Mouse (Mus musculus): ENCODE data around the gene Kdf1.

DNA sequence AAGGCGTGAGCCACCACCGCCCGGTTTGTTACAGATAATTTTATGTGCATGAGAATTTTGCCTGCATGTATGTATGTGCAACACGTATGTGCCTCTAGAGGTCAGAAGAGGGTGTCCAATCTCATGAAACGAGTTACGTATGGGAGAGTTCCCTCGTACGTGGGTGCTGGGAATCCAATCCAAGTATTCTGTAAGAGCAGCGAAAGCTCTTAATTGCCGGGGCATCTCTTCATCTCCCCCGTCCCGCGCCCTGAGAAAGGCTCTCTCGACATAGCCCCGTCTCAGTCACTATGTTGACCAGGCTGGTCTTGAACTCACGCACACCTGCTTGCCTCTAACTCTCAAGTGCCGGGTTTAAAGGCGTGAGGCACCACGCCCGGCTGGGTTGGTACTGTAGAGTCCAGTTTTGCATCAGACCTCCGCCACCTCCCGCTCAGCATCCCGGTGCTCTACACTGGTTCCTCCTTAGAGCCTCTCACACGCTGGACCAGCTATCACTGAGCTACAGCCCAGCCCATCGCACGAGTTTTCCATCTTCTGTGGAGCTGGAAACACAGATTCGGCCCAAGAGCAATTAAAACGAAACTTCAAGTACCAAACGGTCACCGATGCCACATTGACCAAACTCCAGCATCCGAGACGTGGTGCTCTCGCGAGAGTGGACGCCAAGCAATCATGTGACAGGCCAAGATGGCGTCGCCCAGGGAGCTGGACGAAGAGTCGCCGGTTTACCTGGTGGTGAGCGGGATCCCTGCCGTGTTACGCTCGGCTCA lies 55.5 kb downstream of the Kdf1 start, which contains the start of gene Gpatch3:
- TF ChIP-seq POLR2A (IDR thresholded peaks at IDR 0.05; ENCODE audit: insufficient read length, low read depth), result peak; percentile 84
- no peak for TF ChIP-seq CEBPB (IDR thresholded peaks at IDR 0.05; ENCODE audit: insufficient read depth, poor library complexity, severe bottlenecking)
- TF ChIP-seq USF1 (IDR thresholded peaks at IDR 0.05; ENCODE audit: low read depth), result peak; percentile 99
- TF ChIP-seq TCF3 (IDR thresholded peaks at IDR 0.05; ENCODE audit: insufficient read length, low read depth), result no peak
- no peak for TF ChIP-seq REST (IDR thresholded peaks at IDR 0.05; ENCODE audit: insufficient read depth, insufficient read length)
- TF ChIP-seq MAX (IDR thresholded peaks at IDR 0.05; ENCODE audit: low read depth), result no peak
- TF ChIP-seq TCF12 (IDR thresholded peaks at IDR 0.05; ENCODE audit: insufficient read depth, poor library complexity, severe bottlenecking), result no peak
- TF ChIP-seq MYOD1 (IDR thresholded peaks at IDR 0.05; ENCODE audit: control insufficient read depth in 1 of 3, insufficient read length in 2 of 3, low read depth in 2 of 3), result no peak
- TF ChIP-seq POLR2AphosphoS2 (IDR thresholded peaks at IDR 0.05; ENCODE audit: insufficient read length, low read depth), result peak; percentile 79
- TF ChIP-seq MYOG (IDR thresholded peaks at IDR 0.05; ENCODE audit: control insufficient read depth in 1 of 3, insufficient read depth in 1 of 3, insufficient read length in 2 of 3, low read depth in 2 of 3), result no peak
- TF ChIP-seq E2F4 (IDR thresholded peaks at IDR 0.05; ENCODE audit: insufficient read depth), result no peak
- TF ChIP-seq SRF (IDR thresholded peaks at IDR 0.05; ENCODE audit: control insufficient read depth, insufficient read length, low read depth), result no peak
